Mouse (Mus musculus): Measurements from ENCODE around the gene Trim11. TPM values are rescaled to one million over a fixed set of nuclear protein-coding genes. Genes with fewer than 3 reads are reported as not detected.

The Trim11 gene
- 10.5 and 18.0 TPM in 2 replicates for polyA plus RNA-seq (2015; fragmentation: Nextera tagmentation; extraction: Ambion mirVana)

DNA sequence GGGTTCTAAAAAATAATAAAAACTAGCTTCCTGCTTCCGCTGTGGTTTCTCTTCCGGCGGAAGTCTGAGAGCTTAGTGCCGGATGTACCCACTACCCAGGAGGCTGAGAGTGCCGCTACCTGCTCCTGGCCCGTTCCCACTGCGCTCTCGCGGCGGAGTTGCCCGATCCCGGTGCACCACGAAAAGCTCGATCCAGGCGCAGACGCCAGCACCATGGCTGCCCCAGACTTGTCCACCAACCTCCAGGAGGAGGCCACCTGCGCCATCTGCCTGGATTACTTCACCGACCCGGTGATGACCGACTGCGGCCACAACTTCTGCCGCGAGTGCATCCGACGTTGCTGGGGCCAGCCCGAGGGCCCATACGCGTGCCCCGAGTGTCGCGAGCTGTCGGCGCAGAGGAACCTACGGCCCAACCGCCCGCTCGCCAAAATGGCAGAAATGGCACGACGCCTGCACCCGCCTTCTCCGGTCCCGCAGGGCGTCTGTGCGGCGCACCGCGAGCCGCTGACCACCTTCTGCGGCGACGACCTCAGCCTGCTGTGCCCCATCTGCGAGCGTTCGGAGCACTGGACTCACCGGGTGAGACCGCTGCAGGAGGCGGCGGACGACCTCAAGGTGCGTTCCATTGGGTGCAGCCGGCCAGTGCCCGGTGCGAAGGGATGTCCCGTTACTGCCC, at the start of gene Trim11:
Trim11 (plus strand) TSS at position 67 of the 679 bp plus-strand sequence.

DNA sequence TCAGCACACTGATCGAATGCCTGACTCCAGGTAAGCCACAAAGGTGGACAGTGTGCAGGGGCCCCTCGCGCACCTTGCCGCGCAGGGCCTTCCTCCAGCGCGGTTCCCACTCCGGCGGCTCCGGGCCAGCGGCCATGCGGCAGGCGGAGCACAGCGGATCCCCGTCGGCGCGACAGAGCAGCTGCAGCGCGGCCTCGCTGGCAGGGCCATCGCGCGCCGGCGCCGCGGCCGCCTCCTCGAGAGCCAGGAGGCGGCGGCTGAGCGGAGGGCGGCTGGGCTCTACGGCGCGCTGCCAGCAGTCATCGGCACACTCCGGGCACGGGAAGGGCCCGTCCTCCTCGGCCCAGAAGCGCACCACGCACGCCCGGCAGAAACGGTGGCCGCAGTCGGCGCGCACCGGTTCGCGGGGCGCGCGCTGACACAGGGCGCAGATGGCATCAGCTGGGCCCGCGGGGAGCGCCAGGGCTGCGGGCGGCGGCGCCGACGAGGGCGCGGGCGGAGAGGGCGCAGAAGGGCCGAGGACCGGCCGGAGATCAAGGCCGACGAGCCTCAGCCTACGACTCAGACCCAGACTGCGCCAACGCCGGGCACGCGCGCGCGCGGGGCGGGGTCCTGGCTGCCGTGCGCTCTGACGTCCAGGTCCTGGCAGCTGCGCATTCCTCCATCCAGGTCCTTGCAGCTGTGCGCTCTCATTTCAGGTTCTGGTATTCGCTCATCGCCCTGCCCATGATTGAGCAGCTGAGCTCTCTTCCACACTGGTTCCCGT, 39.4 kb upstream of the Trim11 start, which contains the start of gene Rnf187:
Rnf187 (minus strand) TSS at position 595 of the 766 bp plus-strand sequence.

DNA sequence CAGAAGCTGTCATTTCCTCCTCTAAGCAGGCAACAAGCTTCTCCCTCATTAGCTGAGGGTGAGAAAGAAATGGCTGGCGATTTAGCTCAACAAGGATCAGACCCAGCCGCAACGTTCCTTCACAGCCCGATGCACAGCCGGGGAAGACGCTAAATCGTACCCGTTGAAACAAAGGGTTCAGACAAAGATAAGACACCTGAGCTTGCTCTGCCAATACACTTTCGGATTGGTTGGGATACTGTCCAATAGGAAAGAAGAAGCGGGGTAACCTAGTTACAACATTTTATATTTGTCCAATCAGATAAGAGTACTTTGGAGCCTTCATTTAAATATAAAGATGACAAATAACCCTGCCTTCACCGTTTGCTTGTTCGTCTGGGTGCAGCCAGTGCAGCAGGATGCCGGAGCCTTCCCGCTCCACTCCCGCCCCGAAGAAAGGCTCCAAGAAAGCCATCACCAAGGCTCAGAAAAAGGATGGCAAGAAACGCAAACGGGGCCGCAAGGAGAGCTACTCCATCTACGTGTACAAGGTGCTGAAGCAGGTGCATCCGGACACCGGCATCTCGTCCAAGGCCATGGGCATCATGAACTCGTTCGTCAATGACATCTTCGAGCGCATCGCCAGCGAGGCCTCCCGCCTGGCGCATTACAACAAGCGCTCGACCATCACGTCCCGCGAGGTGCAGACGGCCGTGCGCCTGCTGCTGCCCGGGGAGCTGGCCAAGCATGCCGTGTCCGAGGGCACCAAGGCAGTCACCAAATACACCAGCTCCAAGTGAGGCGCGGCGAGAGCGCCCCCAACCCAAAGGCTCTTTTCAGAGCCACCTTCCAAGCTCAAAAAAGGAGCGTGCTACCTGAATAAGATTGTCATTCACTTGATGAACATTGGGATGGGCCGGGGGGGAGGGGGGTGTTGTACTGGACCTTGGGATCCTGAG, 29.1 kb upstream of the Trim11 start, which contains the start of gene Hist3h2ba:
Hist3h2ba (plus strand) TSS at position 379 of the 938 bp plus-strand sequence.

DNA sequence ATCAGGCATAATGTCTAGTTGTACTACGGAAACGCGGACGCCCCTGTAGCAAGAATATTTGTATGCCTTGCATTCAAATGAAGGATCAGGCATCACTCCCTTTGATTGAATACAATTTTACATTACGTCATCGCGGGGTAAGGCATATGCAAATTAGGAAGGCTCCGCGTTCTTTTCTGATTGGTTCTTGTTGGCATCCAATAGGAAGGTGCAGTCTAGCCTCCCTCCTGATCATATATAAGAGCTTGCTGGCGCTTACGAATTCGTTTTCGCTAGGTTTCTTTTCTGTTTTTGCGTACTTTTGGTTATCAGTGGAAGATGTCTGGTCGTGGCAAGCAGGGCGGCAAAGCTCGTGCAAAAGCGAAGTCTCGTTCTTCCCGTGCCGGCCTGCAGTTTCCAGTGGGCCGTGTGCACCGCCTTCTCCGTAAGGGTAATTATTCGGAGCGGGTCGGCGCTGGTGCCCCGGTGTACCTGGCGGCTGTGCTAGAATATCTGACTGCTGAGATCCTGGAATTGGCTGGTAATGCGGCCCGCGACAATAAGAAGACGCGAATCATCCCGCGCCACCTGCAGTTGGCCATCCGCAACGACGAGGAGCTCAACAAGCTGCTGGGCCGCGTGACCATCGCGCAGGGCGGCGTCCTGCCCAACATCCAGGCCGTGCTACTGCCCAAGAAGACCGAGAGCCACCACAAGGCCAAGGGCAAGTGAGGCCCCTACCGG, 23.3 kb upstream of the Trim11 start, which contains the start of the genes Hist3h2a and Trim17:
Hist3h2a (plus strand) TSS at position 266 of the 723 bp plus-strand sequence.
Trim17 (plus strand) TSS at position 266 of the 723 bp plus-strand sequence.

Small RNAs within 50 kb of the gene (microRNA-seq; reads per million reads assigned to microRNA genes)
- gene Gm44313 (ENCODE audit: borderline replicate concordance, insufficient number of aligned reads), result not detected

Other genes with a start within 250 kb of the Trim11 start
- gene Olfr317, start 238.9 kb upstream of the Trim11 start, polyA plus RNA-seq (2015; fragmentation: Nextera tagmentation; extraction: Ambion mirVana), result not detected in 2 replicates
- not detected in 2 replicates for gene Olfr316, start 225.4 kb upstream of the Trim11 start, polyA plus RNA-seq (2015; fragmentation: Nextera tagmentation; extraction: Ambion mirVana)
- not detected in 2 replicates for gene Olfr315, start 204.9 kb upstream of the Trim11 start, polyA plus RNA-seq (2015; fragmentation: Nextera tagmentation; extraction: Ambion mirVana)
- not detected in 2 replicates for gene Olfr314, start 195.1 kb upstream of the Trim11 start, polyA plus RNA-seq (2015; fragmentation: Nextera tagmentation; extraction: Ambion mirVana)
- 20.7 and 23.2 TPM in 2 replicates for gene Fam183b, start 176.1 kb upstream of the Trim11 start, polyA plus RNA-seq (2015; fragmentation: Nextera tagmentation; extraction: Ambion mirVana)
- not detected in 2 replicates for gene Olfr313, start 163.1 kb upstream of the Trim11 start, polyA plus RNA-seq (2015; fragmentation: Nextera tagmentation; extraction: Ambion mirVana)
- gene Olfr312, start 148.9 kb upstream of the Trim11 start, polyA plus RNA-seq (2015; fragmentation: Nextera tagmentation; extraction: Ambion mirVana), result not detected in 2 replicates
- not detected in 2 replicates for gene Olfr311, start 138.8 kb upstream of the Trim11 start, polyA plus RNA-seq (2015; fragmentation: Nextera tagmentation; extraction: Ambion mirVana)
- gene Gm12258, start 130.9 kb upstream of the Trim11 start, polyA plus RNA-seq (2015; fragmentation: Nextera tagmentation; extraction: Ambion mirVana), result 4.3 and 5.0 TPM in 2 replicates
- gene 2810021J22Rik, start 110.9 kb upstream of the Trim11 start, polyA plus RNA-seq (2015; fragmentation: Nextera tagmentation; extraction: Ambion mirVana), result 4.5 and 5.1 TPM in 2 replicates
- 4.0 and 4.4 TPM in 2 replicates for gene Zfp39, start 73.9 kb upstream of the Trim11 start, polyA plus RNA-seq (2015; fragmentation: Nextera tagmentation; extraction: Ambion mirVana)
- 0.63 TPM in 1 of 2 replicates, not detected in the other for gene Btnl10, start 60.2 kb upstream of the Trim11 start, polyA plus RNA-seq (2015; fragmentation: Nextera tagmentation; extraction: Ambion mirVana)
- gene Rnf187, start 39.2 kb upstream of the Trim11 start, polyA plus RNA-seq (2015; fragmentation: Nextera tagmentation; extraction: Ambion mirVana), result 206 and 211 TPM in 2 replicates
- gene Hist3h2ba, start 29.2 kb upstream of the Trim11 start, polyA plus RNA-seq (2015; fragmentation: Nextera tagmentation; extraction: Ambion mirVana), result 41.7 and 56.5 TPM in 2 replicates
- 32.6 and 35.6 TPM in 2 replicates for gene Hist3h2a, start 23.4 kb upstream of the Trim11 start, polyA plus RNA-seq (2015; fragmentation: Nextera tagmentation; extraction: Ambion mirVana)
- gene Trim17, start 23.4 kb upstream of the Trim11 start, polyA plus RNA-seq (2015; fragmentation: Nextera tagmentation; extraction: Ambion mirVana), result 0.19 TPM in 2 replicates
- 1.1 and 1.2 TPM in 2 replicates for gene Obscn, start 158.3 kb downstream of the Trim11 start, polyA plus RNA-seq (2015; fragmentation: Nextera tagmentation; extraction: Ambion mirVana)
- gene Iba57, start 185.6 kb downstream of the Trim11 start, polyA plus RNA-seq (2015; fragmentation: Nextera tagmentation; extraction: Ambion mirVana), result 7.5 and 10.7 TPM in 2 replicates
- 1.0 and 3.1 TPM in 2 replicates for gene Gjc2, start 205.1 kb downstream of the Trim11 start, polyA plus RNA-seq (2015; fragmentation: Nextera tagmentation; extraction: Ambion mirVana)
- 126 and 155 TPM in 2 replicates for gene Guk1, start 214.1 kb downstream of the Trim11 start, polyA plus RNA-seq (2015; fragmentation: Nextera tagmentation; extraction: Ambion mirVana)
- 89.0 and 102 TPM in 2 replicates for gene Mrpl55, start 224.4 kb downstream of the Trim11 start, polyA plus RNA-seq (2015; fragmentation: Nextera tagmentation; extraction: Ambion mirVana)
- gene 2310033P09Rik, start 230.2 kb downstream of the Trim11 start, polyA plus RNA-seq (2015; fragmentation: Nextera tagmentation; extraction: Ambion mirVana), result 24.7 and 35.8 TPM in 2 replicates